In the genomic region with DNA sequence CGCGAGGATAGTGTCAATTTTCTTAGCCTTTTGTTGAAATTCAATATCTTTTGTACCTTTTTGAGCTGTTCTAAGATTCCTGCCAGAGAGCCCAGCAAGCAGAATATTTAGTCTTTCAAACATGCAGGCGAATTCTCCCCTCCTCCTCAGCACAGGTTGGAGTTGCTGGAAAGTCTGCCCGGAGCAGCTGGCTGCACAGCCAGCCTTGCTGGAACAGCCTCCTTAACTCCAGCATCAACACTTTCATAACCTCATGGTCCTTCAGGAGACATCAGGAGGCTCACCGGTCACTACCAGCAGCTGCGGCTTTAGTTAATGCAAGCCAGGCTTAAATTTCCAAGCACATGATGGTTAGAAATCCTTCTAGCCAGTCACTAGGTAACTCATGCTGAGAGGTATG, we compare ENCODE assay signal across 20 mouse cellular contexts.
DNase-seq lines count a peak whose midpoint lies in the region; ATAC-seq and TF ChIP-seq lines count a peak whose summit lies in the region.
"Had no signal": no experiment of that assay in that cellular context is flagged by ENCODE, and none has a peak within 500 bp of the region (broad histone marks: within the 10 kb centered on the region; RNA-seq: fewer than 3 reads in every experiment).

No protein-coding gene starts in this region.

- no peak overlapping the region for H3K9ac ChIP-seq in embryonic facial prominence, embryonic 14.5 days (ENCODE audit: low read depth, low read length)
- no peak overlapping the region for H3K9ac ChIP-seq in hindbrain, postnatal 0 days (replicated peaks; ENCODE audit: low read length)
- no peak overlapping the region for H3K9ac ChIP-seq in hindbrain, embryonic 12.5 days
- H3K9ac ChIP-seq in limb, embryonic 14.5 days (ENCODE audit: low read depth, low read length, severe bottlenecking): 0 out of 2 replicates have a peak overlapping the region, but pooled peaks have one; percentile 16
- H3K9ac ChIP-seq: forebrain, postnatal 0 days; heart, embryonic 13.5 days; hindbrain, embryonic 13.5 days had no signal

- no peaks in the 10 kb centered on the region for H3K36me3 ChIP-seq in embryonic facial prominence, embryonic 14.5 days (ENCODE audit: control insufficient read depth, insufficient read depth, low read length)
- H3K36me3 ChIP-seq in embryonic facial prominence, embryonic 10.5 days (replicated peaks): no peaks in the 10 kb centered on the region
- no peaks in the 10 kb centered on the region for H3K36me3 ChIP-seq in hindbrain, postnatal 0 days (ENCODE audit: insufficient read depth, low read length)
- H3K36me3 ChIP-seq in hindbrain, embryonic 12.5 days: no peaks in the 10 kb centered on the region
- H3K36me3 ChIP-seq in limb, embryonic 14.5 days (ENCODE audit: control insufficient read depth, insufficient read depth, low read length): no peaks in the 10 kb centered on the region
- H3K36me3 ChIP-seq: heart, embryonic 13.5 days; hindbrain, embryonic 13.5 days had no signal

- H3K27ac ChIP-seq in embryonic facial prominence, embryonic 14.5 days (replicated peaks; ENCODE audit: low read depth, low read length): no peak overlapping the region
- H3K27ac ChIP-seq in embryonic facial prominence, embryonic 10.5 days (replicated peaks): no peak overlapping the region
- peak overlapping the region; percentile 32; the same call in 1 of the 2 replicates for H3K27ac ChIP-seq in hindbrain, postnatal 0 days
- H3K27ac ChIP-seq in hindbrain, embryonic 12.5 days: no peak overlapping the region
- H3K27ac ChIP-seq in limb, embryonic 14.5 days (replicated peaks; ENCODE audit: low read depth, low read length): no peak overlapping the region
- H3K27ac ChIP-seq: hindbrain, embryonic 13.5 days had no signal

- no peak for TF ChIP-seq POLR2A in limb, embryonic 14.5 days (IDR thresholded peaks at IDR 0.05; ENCODE audit: borderline replicate concordance, extremely low read depth, insufficient read depth, insufficient read length)

- H3K4me1 ChIP-seq in embryonic facial prominence, embryonic 14.5 days (ENCODE audit: control insufficient read depth, insufficient read depth, low read length): peaks cover 13% of the 10 kb centered on the region
- H3K4me1 ChIP-seq in embryonic facial prominence, embryonic 10.5 days: peaks cover 15% of the 10 kb centered on the region
- H3K4me1 ChIP-seq in hindbrain, postnatal 0 days (ENCODE audit: insufficient read depth, low read length): peaks cover 7% of the 10 kb centered on the region; the same call in 1 of the 2 replicates
- H3K4me1 ChIP-seq in hindbrain, embryonic 12.5 days: peaks cover 3% of the 10 kb centered on the region; the same call in 1 of the 2 replicates
- peaks cover 16% of the 10 kb centered on the region for H3K4me1 ChIP-seq in limb, embryonic 14.5 days (ENCODE audit: control insufficient read depth, insufficient read depth, low read length)

- WGBS in embryonic facial prominence, embryonic 14.5 days: 60% methylated on average over 6 of the region's 6 CpGs
- WGBS in embryonic facial prominence, embryonic 10.5 days: 85% methylated on average over 6 of the region's 6 CpGs
- WGBS in hindbrain, postnatal 0 days: 67% methylated on average over 6 of the region's 6 CpGs
- WGBS in hindbrain, embryonic 12.5 days: 75% methylated on average over 6 of the region's 6 CpGs
- WGBS in limb, embryonic 14.5 days: 51% methylated on average over 6 of the region's 6 CpGs

- intact Hi-C loops in heart, postnatal 10 days (cut with DNase I): no loop called here

- no peak overlapping the region for H3K4me2 ChIP-seq in embryonic facial prominence, embryonic 14.5 days (ENCODE audit: low read depth, low read length)
- H3K4me2 ChIP-seq in hindbrain, postnatal 0 days (ENCODE audit: low read depth, low read length): no peak overlapping the region
- H3K4me2 ChIP-seq in hindbrain, embryonic 12.5 days (replicated peaks): no peak overlapping the region
- no peak overlapping the region for H3K4me2 ChIP-seq in limb, embryonic 14.5 days (replicated peaks; ENCODE audit: low read depth, low read length, severe bottlenecking)
- H3K4me2 ChIP-seq: heart, embryonic 13.5 days; hindbrain, embryonic 13.5 days had no signal

- H3K9me3 ChIP-seq in embryonic facial prominence, embryonic 14.5 days (ENCODE audit: control insufficient read depth, low read length): no peaks in the 10 kb centered on the region
- no peaks in the 10 kb centered on the region for H3K9me3 ChIP-seq in embryonic facial prominence, embryonic 10.5 days
- no peaks in the 10 kb centered on the region for H3K9me3 ChIP-seq in hindbrain, postnatal 0 days (ENCODE audit: low read length)
- no peaks in the 10 kb centered on the region for H3K9me3 ChIP-seq in hindbrain, embryonic 12.5 days (replicated peaks)
- H3K9me3 ChIP-seq in limb, embryonic 14.5 days (ENCODE audit: control insufficient read depth, low read length): no peaks in the 10 kb centered on the region
- H3K9me3 ChIP-seq: heart, embryonic 13.5 days; hindbrain, embryonic 13.5 days had no signal

- DNase-seq in embryonic facial prominence, embryonic 14.5 days (ENCODE audit: low spot score): no peak
- no peak for DNase-seq in embryonic facial prominence, embryonic 10.5 days (ENCODE audit: low spot score)
- peak; percentile 19 for DNase-seq in hindbrain, postnatal 0 days (ENCODE audit: low spot score)
- peak; percentile 19 for DNase-seq in right cerebral cortex, adult 18-20 months
- no peak for DNase-seq in right cerebral cortex, postnatal 14 days
- no peak for DNase-seq in limb, embryonic 14.5 days (ENCODE audit: low spot score)
- no peak for DNase-seq in heart, postnatal 10 days
- DNase-seq: adrenal gland, adult 2 months; adrenal gland, postnatal 25 days; cerebellum, adult 8-10 months; cerebellum, postnatal 36 days; forebrain, postnatal 0 days; gastrocnemius, postnatal 36 days; heart, postnatal 4 days had no signal

- ATAC-seq in embryonic facial prominence, embryonic 14.5 days (ENCODE audit: low read depth): 0 out of 2 replicates have a peak, but pooled peaks have one; percentile 33
- ATAC-seq in hindbrain, postnatal 0 days: 0 out of 2 replicates have a peak, but pooled peaks have one; percentile 29
- ATAC-seq in hindbrain, embryonic 12.5 days (ENCODE audit: low FRiP score): no peak
- peak; percentile 57; the same call in 1 of the 2 replicates for ATAC-seq in limb, embryonic 14.5 days (ENCODE audit: low FRiP score, low read depth)
- ATAC-seq: forebrain, postnatal 0 days; inflammation-experienced regulatory T-cells, adult 6 months; intestine, postnatal 0 days had no signal

- no peak overlapping the region for H3K4me3 ChIP-seq in embryonic facial prominence, embryonic 14.5 days (ENCODE audit: low read depth, low read length)
- H3K4me3 ChIP-seq in embryonic facial prominence, embryonic 10.5 days: no peak overlapping the region
- no peak overlapping the region for H3K4me3 ChIP-seq in hindbrain, postnatal 0 days (ENCODE audit: low read length)
- no peak overlapping the region for H3K4me3 ChIP-seq in hindbrain, embryonic 12.5 days
- no peak overlapping the region for H3K4me3 ChIP-seq in limb, embryonic 14.5 days (replicated peaks; ENCODE audit: low read length)
- H3K4me3 ChIP-seq: heart, embryonic 13.5 days; hindbrain, embryonic 13.5 days had no signal

- H3K27me3 ChIP-seq in embryonic facial prominence, embryonic 14.5 days (replicated peaks; ENCODE audit: control insufficient read depth, insufficient read depth, low read length): no peaks in the 10 kb centered on the region
- H3K27me3 ChIP-seq in embryonic facial prominence, embryonic 10.5 days (replicated peaks; ENCODE audit: low read depth, poor library complexity, severe bottlenecking): no peaks in the 10 kb centered on the region
- H3K27me3 ChIP-seq in hindbrain, postnatal 0 days (ENCODE audit: insufficient read depth, low read length): no peaks in the 10 kb centered on the region
- no peaks in the 10 kb centered on the region for H3K27me3 ChIP-seq in hindbrain, embryonic 12.5 days
- no peaks in the 10 kb centered on the region for H3K27me3 ChIP-seq in limb, embryonic 14.5 days (ENCODE audit: control insufficient read depth, insufficient read depth, low read length)
- H3K27me3 ChIP-seq: CH12.LX; heart, embryonic 13.5 days; hindbrain, embryonic 13.5 days had no signal

- TF ChIP-seq CTCF in hindbrain, postnatal 0 days (IDR thresholded peaks at IDR 0.05; ENCODE audit: low read depth): no peak

Comparison
In these comparisons a context has a peak if more than half of its experiments do, and no peak if none do; other contexts are left out.
1. DNase-seq: peak in hindbrain, postnatal 0 days (single experiment) and right cerebral cortex, adult 18-20 months (single experiment); none in embryonic facial prominence, embryonic 14.5 days (single experiment), embryonic facial prominence, embryonic 10.5 days (single experiment), right cerebral cortex, postnatal 14 days (single experiment), limb, embryonic 14.5 days (single experiment) and heart, postnatal 10 days (0 of 2).